Mouse (Mus musculus) frontal cortex, adult 2 months (tissue): ENCODE data around the gene Akt1s1. TPM values are rescaled to one million over a fixed set of nuclear protein-coding genes. Genes with fewer than 3 reads are reported as not detected.

Experiments
- DNase-seq, 2 experiments: peaks; one replicate each; pipeline ENCODE4 v3.0.0; 2022; ENCODE audit warnings: low spot score in 1 of 2; ENCODE audit errors: extremely low spot score in 1 of 2
- polyA plus RNA-seq: library from polyadenylated mRNA; depleted of rRNA; stranded (reverse); fragments of >200 nt; gene quantifications from 2 replicates; pipeline ENCODE4 v1.2.3, GENCODE M21; 2012; rRNA removed

Akt1s1 gene
- polyA plus RNA-seq, 1 experiment = 87.0 TPM

DNA sequence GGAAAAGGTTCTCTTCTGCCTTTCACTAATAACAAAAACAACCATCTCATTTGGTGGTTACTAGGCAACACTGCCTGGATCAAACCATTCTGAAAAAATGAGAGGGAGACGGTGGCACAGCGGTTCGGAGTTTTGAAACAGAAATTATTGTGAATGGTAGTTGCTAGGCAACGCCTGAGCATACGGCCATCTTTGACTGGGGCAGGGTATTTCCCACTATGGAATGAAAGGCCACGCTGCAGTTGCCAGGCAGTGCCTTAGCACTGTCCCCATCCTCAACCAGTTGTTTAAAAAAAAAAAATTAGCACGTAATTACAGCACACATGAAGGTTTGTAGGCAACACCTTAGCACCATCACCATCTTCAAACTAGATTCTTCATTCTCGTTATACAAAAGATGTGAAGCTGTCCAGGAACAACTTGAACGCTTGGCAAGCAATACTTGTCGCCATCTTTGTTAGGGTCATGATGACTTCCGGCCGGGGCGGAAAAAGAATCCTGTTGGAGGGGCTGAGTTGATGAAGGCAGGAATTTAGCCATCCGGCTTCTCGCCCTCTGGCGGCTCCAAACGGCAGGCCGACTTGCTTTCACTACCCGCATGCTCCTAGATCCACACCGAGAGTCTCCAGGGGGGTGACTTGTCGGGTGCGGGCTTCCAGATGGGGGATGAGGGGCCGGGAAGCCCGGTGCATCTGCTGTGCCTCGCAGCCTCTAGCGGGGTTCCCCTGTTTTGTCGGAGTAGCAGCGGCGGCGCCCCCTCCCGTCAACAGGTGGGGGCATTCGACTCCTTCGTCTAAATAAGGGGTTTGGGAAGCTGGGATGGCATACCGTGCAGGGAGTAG, 47.0 kb downstream of the Akt1s1 start, which contains the start of gene Fuz:
Gene Fuz, plus strand, starts transcription at position 487 of the 842 bp plus-strand sequence.
- peak; percentile 92 to 95 for DNase-seq

DNA sequence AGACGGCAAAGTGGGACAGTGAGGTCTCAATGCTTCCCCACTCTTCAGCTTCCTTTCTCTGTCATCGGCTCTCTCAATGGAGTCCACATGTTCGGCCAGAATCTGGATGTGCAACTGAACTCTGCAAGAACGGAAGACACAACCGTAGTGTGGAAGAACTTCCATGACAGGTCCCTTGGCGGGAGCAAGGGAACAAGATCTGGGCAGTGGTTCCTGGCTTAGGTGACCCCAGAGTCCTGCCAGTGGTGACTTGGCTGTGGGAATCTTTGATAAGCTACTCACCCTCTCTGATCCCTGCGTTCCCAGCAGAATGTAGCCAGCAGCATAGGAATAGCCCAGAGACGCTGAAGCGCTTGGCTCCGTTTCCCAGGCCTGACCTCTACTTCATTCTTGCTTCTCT, 47.7 kb downstream of the Akt1s1 start:
- no peak for DNase-seq

DNA sequence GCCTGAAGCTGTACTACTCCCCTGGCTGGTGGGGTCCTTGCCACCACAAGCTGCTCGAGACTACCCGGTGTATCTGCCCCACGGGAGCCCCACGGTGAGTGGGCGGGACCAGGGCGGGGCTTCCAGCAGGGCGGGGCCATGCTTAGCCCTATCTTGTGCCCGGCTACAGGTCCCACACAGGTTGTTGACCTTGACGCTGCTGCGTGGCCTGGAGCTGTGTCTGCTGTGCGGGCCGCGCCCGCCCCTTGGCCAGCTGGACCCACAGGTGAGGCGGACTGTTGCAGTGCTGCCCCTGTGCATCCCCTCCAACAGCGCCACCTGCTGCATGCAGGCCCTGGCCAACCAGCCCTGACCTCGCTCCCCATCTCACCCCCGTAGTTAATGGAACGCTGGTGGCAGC, 49.8 kb downstream of the Akt1s1 start:
- DNase-seq = no peak

DNA sequence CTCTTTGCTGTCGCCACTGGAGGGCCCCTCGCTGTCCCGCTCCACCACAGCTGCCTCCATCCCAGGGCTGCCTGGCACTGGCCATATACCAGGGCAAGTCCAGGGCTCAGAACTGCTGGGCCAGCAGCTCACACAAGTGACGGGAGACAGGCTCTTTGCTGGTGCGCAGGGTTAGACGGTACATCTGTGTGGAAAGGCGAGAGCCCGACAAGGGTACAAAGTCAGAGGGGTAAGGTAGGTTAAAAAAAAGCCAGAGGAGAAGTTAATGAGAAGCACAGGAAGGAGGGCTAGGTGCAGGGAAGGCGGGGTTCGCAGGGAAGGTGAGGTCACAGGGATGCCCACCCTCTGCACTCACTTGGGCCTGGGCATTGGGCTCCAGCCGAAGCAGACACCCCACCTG, 51.8 kb downstream of the Akt1s1 start:
- no peak for DNase-seq

DNA sequence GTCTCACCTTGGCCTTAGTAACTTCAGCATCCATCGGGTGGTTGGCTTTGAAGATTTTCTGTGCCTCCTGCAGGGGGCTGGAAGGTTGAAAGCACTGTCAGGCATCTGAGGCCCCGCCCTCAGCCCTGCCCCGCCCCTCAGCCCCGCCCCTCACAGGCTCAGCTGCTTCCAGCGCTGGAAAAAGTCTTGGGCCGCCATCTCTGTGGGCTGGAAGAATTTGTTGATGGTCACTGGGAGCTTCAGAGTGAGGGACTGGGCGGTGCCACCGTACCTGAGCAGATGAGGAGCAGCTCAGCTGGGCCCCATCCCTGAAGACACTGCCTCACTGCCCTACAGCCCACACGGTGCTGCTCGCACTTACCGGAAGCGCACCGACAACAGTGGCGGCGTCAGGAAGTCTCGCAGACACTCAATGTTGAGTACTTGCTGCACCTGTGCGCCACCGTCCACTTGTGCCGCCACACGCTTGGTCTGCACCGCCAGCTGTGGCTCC, 52.5 kb downstream of the Akt1s1 start:
- DNase-seq = no peak

Other genes with a start within 250 kb of the Akt1s1 start
- 17.5 and 18.6 TPM in 2 replicates for gene Myh14, start 178.1 kb upstream of the Akt1s1 start, polyA plus RNA-seq
- gene Izumo2, start 140.2 kb upstream of the Akt1s1 start, polyA plus RNA-seq = not detected in 2 replicates
- gene Vrk3, start 100.6 kb upstream of the Akt1s1 start, polyA plus RNA-seq = 33.9 and 38.2 TPM in 2 replicates
- gene Zfp473, start 97.9 kb upstream of the Akt1s1 start, polyA plus RNA-seq = 0.55 and 0.62 TPM in 2 replicates
- 29.1 and 29.3 TPM in 2 replicates for gene Nup62, start 32.9 kb upstream of the Akt1s1 start, polyA plus RNA-seq
- 1.3 and 2.2 TPM in 2 replicates for gene Il4i1, start 32.6 kb upstream of the Akt1s1 start, polyA plus RNA-seq
- 24.2 and 35.6 TPM in 2 replicates for gene Atf5, start 32.3 kb upstream of the Akt1s1 start, polyA plus RNA-seq
- gene Tbc1d17, start 88 bp downstream of the Akt1s1 start, polyA plus RNA-seq = 84.3 and 106 TPM in 2 replicates
- gene Pnkp, start 8.1 kb downstream of the Akt1s1 start, polyA plus RNA-seq = 42.3 and 44.9 TPM in 2 replicates
- 408 and 469 TPM in 2 replicates for gene Ptov1, start 20.8 kb downstream of the Akt1s1 start, polyA plus RNA-seq
- 123 and 130 TPM in 2 replicates for gene Med25, start 43.7 kb downstream of the Akt1s1 start, polyA plus RNA-seq
- gene Fuz, start 47.1 kb downstream of the Akt1s1 start, polyA plus RNA-seq = 30.4 and 32.4 TPM in 2 replicates
- 216 and 254 TPM in 2 replicates for gene Ap2a1, start 80.5 kb downstream of the Akt1s1 start, polyA plus RNA-seq
- 1.4 TPM in 2 replicates for gene Tsks, start 94.2 kb downstream of the Akt1s1 start, polyA plus RNA-seq
- gene Cpt1c, start 125.9 kb downstream of the Akt1s1 start, polyA plus RNA-seq = 151 TPM in 2 replicates
- gene Prmt1, start 137.6 kb downstream of the Akt1s1 start, polyA plus RNA-seq = 217 and 232 TPM in 2 replicates
- 88.4 and 88.6 TPM in 2 replicates for gene Irf3, start 148.7 kb downstream of the Akt1s1 start, polyA plus RNA-seq
- 5.4 and 5.9 TPM in 2 replicates for gene Bcl2l12, start 149.7 kb downstream of the Akt1s1 start, polyA plus RNA-seq
- 126 and 127 TPM in 2 replicates for gene Scaf1, start 167.4 kb downstream of the Akt1s1 start, polyA plus RNA-seq
- gene Rras, start 169.0 kb downstream of the Akt1s1 start, polyA plus RNA-seq = 27.6 and 32.5 TPM in 2 replicates
- gene Prr12, start 203.9 kb downstream of the Akt1s1 start, polyA plus RNA-seq = 20.5 and 22.4 TPM in 2 replicates
- 81.7 and 86.5 TPM in 2 replicates for gene Nosip, start 213.4 kb downstream of the Akt1s1 start, polyA plus RNA-seq
- 15.5 and 15.6 TPM in 2 replicates for gene Prrg2, start 213.7 kb downstream of the Akt1s1 start, polyA plus RNA-seq
- gene Rcn3, start 243.2 kb downstream of the Akt1s1 start, polyA plus RNA-seq = 13.4 and 16.9 TPM in 2 replicates